Mouse (Mus musculus) myocyte (in vitro differentiated cells): ENCODE results near the gene Dock4. TPM values are rescaled to one million over a fixed set of nuclear protein-coding genes. Genes with fewer than 3 reads are reported as not detected.

Source experiments
- H3K27me3 ChIP-seq: one replicate; pipeline ENCODE4 v1.6.1; 2011; ENCODE audit not compliant: control insufficient read depth, insufficient read depth, insufficient read length
- H3K36me3 ChIP-seq: one replicate; pipeline ENCODE4 v1.6.1; 2011; ENCODE audit not compliant: control insufficient read depth, insufficient read depth
- H3K4me2 ChIP-seq: one replicate; pipeline ENCODE4 v1.6.1; 2011; ENCODE audit warnings: low read depth, control low read depth
- H3K4me3 ChIP-seq: one replicate; pipeline ENCODE4 v1.5.1; 2011; ENCODE audit warnings: mild to moderate bottlenecking, control low read depth, moderate library complexity
- H3K79me2 ChIP-seq: one replicate; pipeline ENCODE4 v1.6.1; 2011; ENCODE audit not compliant: control insufficient read depth, insufficient read depth
- H3ac ChIP-seq: one replicate; pipeline ENCODE4 v1.6.1; 2011; ENCODE audit not compliant: control insufficient read depth, insufficient read length
- CEBPB ChIP-seq: IDR thresholded peaks from 2 replicates; pipeline ENCODE4 v1.6.1; 2011; ENCODE audit warnings: mild to moderate bottlenecking, moderate library complexity; ENCODE audit not compliant: poor library complexity, insufficient read depth, severe bottlenecking
- E2F4 ChIP-seq: IDR thresholded peaks from one replicate; pipeline ENCODE4 v1.6.1; 2011; ENCODE audit warnings: mild to moderate bottlenecking, control low read depth, moderate library complexity; ENCODE audit not compliant: insufficient read depth
- MAX ChIP-seq: IDR thresholded peaks from one replicate; pipeline ENCODE4 v1.6.1; 2011; ENCODE audit warnings: low read depth, mild to moderate bottlenecking, control low read depth
- MYOD1 ChIP-seq, 3 experiments: IDR thresholded peaks; one replicate each; pipeline ENCODE4 v1.6.1; 2011; ENCODE audit warnings: control low read depth in 2 of 3, low read depth in 2 of 3, mild to moderate bottlenecking in 2 of 3, moderate library complexity in 1 of 3; ENCODE audit not compliant: insufficient read length in 2 of 3, control insufficient read depth in 1 of 3
- MYOG ChIP-seq, 3 experiments: IDR thresholded peaks; one replicate each; pipeline ENCODE4 v1.6.1; 2011; ENCODE audit warnings: control low read depth in 2 of 3, low read depth in 2 of 3, mild to moderate bottlenecking in 2 of 3; ENCODE audit not compliant: insufficient read length in 2 of 3, control insufficient read depth in 1 of 3, insufficient read depth in 1 of 3
- POLR2A ChIP-seq: IDR thresholded peaks from one replicate; pipeline ENCODE4 v1.6.1; 2011; ENCODE audit warnings: low read depth, mild to moderate bottlenecking, control low read depth, moderate library complexity; ENCODE audit not compliant: insufficient read length
- POLR2AphosphoS2 ChIP-seq: IDR thresholded peaks from one replicate; pipeline ENCODE4 v1.6.1; 2011; ENCODE audit warnings: low read depth, control low read depth; ENCODE audit not compliant: insufficient read length
- REST ChIP-seq: IDR thresholded peaks from one replicate; pipeline ENCODE4 v1.6.1; 2011; ENCODE audit warnings: mild to moderate bottlenecking, control low read depth, moderate library complexity; ENCODE audit not compliant: insufficient read depth, insufficient read length
- SRF ChIP-seq: IDR thresholded peaks from one replicate; pipeline ENCODE4 v1.6.1; 2011; ENCODE audit warnings: low read depth; ENCODE audit not compliant: control insufficient read depth, insufficient read length
- TCF12 ChIP-seq: IDR thresholded peaks from one replicate; pipeline ENCODE4 v1.6.1; 2011; ENCODE audit warnings: mild to moderate bottlenecking, control low read depth; ENCODE audit not compliant: poor library complexity, insufficient read depth, severe bottlenecking
- TCF3 ChIP-seq: IDR thresholded peaks from one replicate; pipeline ENCODE4 v1.6.1; 2011; ENCODE audit warnings: low read depth, control low read depth; ENCODE audit not compliant: insufficient read length
- USF1 ChIP-seq: IDR thresholded peaks from one replicate; pipeline ENCODE4 v1.6.1; 2011; ENCODE audit warnings: low read depth, mild to moderate bottlenecking, control low read depth, moderate library complexity
- polyA plus RNA-seq: library from polyadenylated mRNA; unstranded; fragments of >200 nt; fragmentation: generic; extraction: Trizol; gene quantifications from one replicate; pipeline ENCODE4 v1.2.1, GENCODE M21; 2012; ENCODE audit warnings: missing spikeins

Dock4 gene
- polyA plus RNA-seq, 1 experiment = 0.73 TPM

GRCm38 (mm10) chr12:40415312-40415925, 30.3 kb upstream of the Dock4 start:
- H3ac ChIP-seq = no peak overlapping the region
- H3K79me2 ChIP-seq = no peaks in the 10 kb centered on the region
- H3K4me3 ChIP-seq = no peak overlapping the region
- TF ChIP-seq E2F4 = no peak
- no peak for TF ChIP-seq USF1
- TF ChIP-seq SRF = no peak
- no peaks in the 10 kb centered on the region for H3K36me3 ChIP-seq
- H3K4me2 ChIP-seq = no peak overlapping the region
- H3K27me3 ChIP-seq = no peaks in the 10 kb centered on the region

GRCm38 (mm10) chr12:40417257-40417656, 28.5 kb upstream of the Dock4 start:
- Histone ChIP-seq H3K36me3 (no peaks in the 10 kb centered on the region), H3K79me2 (no peaks in the 10 kb centered on the region), H3K4me2 (no peak overlapping the region), H3ac (no peak overlapping the region), H3K27me3 (no peaks in the 10 kb centered on the region), H3K4me3 (no peak overlapping the region)
- TF ChIP-seq TCF3 (no peak), SRF (no peak), MAX (no peak), TCF12 (no peak), USF1 (no peak), E2F4 (no peak), REST (no peak), POLR2AphosphoS2 (no peak)

GRCm38 (mm10) chr12:40424991-40425390, 20.8 kb upstream of the Dock4 start:
- Histone ChIP-seq H3K79me2 (no peaks in the 10 kb centered on the region), H3K27me3 (no peaks in the 10 kb centered on the region), H3K4me2 (no peak overlapping the region), H3K36me3 (no peaks in the 10 kb centered on the region), H3ac (no peak overlapping the region), H3K4me3 (no peak overlapping the region)
- TF ChIP-seq POLR2A (no peak), MAX (no peak), TCF3 (no peak), TCF12 (no peak), MYOG (IDR thresholded peaks at IDR 0.05; ENCODE audit: control insufficient read depth in 1 of 3, insufficient read depth in 1 of 3, insufficient read length in 2 of 3, low read depth in 2 of 3) (no peak), REST (no peak), E2F4 (no peak), SRF (no peak), USF1 (no peak), POLR2AphosphoS2 (no peak), MYOD1 (IDR thresholded peaks at IDR 0.05; ENCODE audit: control insufficient read depth in 1 of 3, insufficient read length in 2 of 3, low read depth in 2 of 3) (no peak), CEBPB (no peak)

- H3K79me2 ChIP-seq = no peaks in the 10 kb centered on the region
- TF ChIP-seq TCF3 (no peak), USF1 (no peak), E2F4 (no peak), POLR2A (no peak), REST (no peak), MYOD1 (IDR thresholded peaks at IDR 0.05; ENCODE audit: control insufficient read depth in 1 of 3, insufficient read length in 2 of 3, low read depth in 2 of 3) (no peak)
- no peak overlapping the region for H3K4me3 ChIP-seq
- H3ac ChIP-seq = no peak overlapping the region
- H3K4me2 ChIP-seq = no peak overlapping the region
- no peaks in the 10 kb centered on the region for H3K36me3 ChIP-seq
- no peaks in the 10 kb centered on the region for H3K27me3 ChIP-seq
Observed at GRCm38 (mm10) chr12:40427606-40428005, 18.1 kb upstream of the Dock4 start.

GRCm38 (mm10) chr12:40429976-40430375, 15.8 kb upstream of the Dock4 start:
- TF ChIP-seq E2F4 (no peak), MYOG (IDR thresholded peaks at IDR 0.05; ENCODE audit: control insufficient read depth in 1 of 3, insufficient read depth in 1 of 3, insufficient read length in 2 of 3, low read depth in 2 of 3) (no peak), TCF3 (no peak), REST (no peak), POLR2AphosphoS2 (no peak), USF1 (no peak), POLR2A (no peak), TCF12 (no peak), SRF (no peak), MAX (no peak), MYOD1 (IDR thresholded peaks at IDR 0.05; ENCODE audit: control insufficient read depth in 1 of 3, insufficient read length in 2 of 3, low read depth in 2 of 3) (no peak), CEBPB (no peak)
- no peak overlapping the region for H3K4me2 ChIP-seq
- no peaks in the 10 kb centered on the region for H3K36me3 ChIP-seq
- no peaks in the 10 kb centered on the region for H3K79me2 ChIP-seq
- no peak overlapping the region for H3K4me3 ChIP-seq
- no peaks in the 10 kb centered on the region for H3K27me3 ChIP-seq
- H3ac ChIP-seq = no peak overlapping the region
